Mouse (Mus musculus) E14TG2a.4 (cell line): Measurements from ENCODE around the gene Aff3.

Experiments
- CTCF ChIP-seq: conservative IDR thresholded peaks from 2 replicates; pipeline ENCODE4 v1.5.1; 2014; ENCODE audit warnings: low read length
- NANOG ChIP-seq: IDR thresholded peaks from 2 replicates; pipeline ENCODE4 v1.6.1; 2014; ENCODE audit warnings: borderline replicate concordance, low read length, mixed read lengths
- POU5F1 ChIP-seq: IDR thresholded peaks from 2 replicates; pipeline ENCODE4 v1.6.1; 2014; ENCODE audit warnings: low read length, borderline replicate concordance

- TF ChIP-seq CTCF (no peak), POU5F1 (no peak), NANOG (no peak)
These were observed 401.5 kb downstream of the Aff3 start for GRCm38 (mm10) chr1:38263251-38263650.
